Mouse (Mus musculus): ENCODE measurements at regions not wholly inside any gene's neighbourhood (a gene's known extent, or its start where the extent isn't known, plus 50 kb on each side); places are given as distances from the start of the nearest gene placed in this dataset.

DNA sequence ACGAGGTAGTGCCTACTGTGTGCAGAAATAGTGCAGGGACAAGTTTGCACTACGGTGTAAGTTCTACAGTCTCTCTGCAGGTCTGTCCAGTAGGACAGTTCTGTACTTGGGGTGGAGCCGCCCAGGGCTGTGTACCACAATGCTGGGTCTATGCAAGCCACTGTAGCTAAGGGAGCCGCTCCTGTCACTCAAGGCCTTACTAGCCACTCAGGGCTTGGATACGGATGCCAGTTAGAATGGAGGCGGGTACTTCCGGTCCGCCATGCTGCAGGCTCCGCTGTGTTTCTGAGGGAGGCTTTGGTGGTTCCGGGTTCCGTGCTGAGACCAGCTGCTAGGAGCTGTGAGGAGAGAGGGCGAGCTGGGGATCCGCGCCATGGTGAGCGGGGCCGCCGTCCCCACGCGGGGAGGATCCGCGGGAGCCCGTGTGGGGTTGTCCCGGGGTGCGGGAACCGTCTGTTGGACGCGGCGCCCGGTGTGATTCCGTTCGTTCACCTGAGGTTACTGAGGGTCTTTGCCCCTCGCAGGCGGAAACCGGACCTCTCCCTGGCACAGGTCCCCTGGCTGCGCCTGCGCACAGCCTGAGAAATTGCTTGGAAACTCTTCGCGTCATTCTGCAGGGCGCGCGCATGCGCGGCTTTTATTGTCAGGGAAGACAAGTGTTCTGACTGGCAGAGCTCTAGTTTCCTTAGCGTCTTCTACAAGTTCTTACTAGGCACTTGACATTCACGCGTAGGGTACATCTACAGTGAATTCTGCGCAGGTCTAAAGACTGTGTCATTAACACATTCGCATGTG, 51.0 kb upstream of the Zfp873 start:
- peak; percentile 91 for DNase-seq (ENCODE audit: low read depth, low spot score)

Measured in mesoderm, embryonic 11.5 days (tissue).